Mouse (Mus musculus): Measurements from ENCODE around the gene Fntb. TPM values are rescaled to one million over a fixed set of nuclear protein-coding genes. Genes with fewer than 3 reads are reported as not detected.

Fntb gene
- polyA plus RNA-seq, 1 experiment from 2014 or later, result 46.0 TPM

GRCm38 (mm10) chr12:76798008-76798720 is 32.8 kb downstream of the Fntb start:
- H3K4me1 ChIP-seq (replicated peaks), result no peaks in the 10 kb centered on the region
- WGBS, result 62% methylated on average over 5 of the region's 5 CpGs
- no peak overlapping the region for H3K4me2 ChIP-seq
- H3K27ac ChIP-seq (replicated peaks), result no peak overlapping the region
- H3K27me3 ChIP-seq, result no peaks in the 10 kb centered on the region
- peaks cover 13% of the 10 kb centered on the region; the same call in 1 of the 2 replicates for H3K36me3 ChIP-seq
- no peak overlapping the region for H3K4me3 ChIP-seq
- no peaks in the 10 kb centered on the region for H3K9me3 ChIP-seq
- H3K9ac ChIP-seq, result no peak overlapping the region
- no peak for ATAC-seq (ENCODE audit: low FRiP score, low read depth)

GRCm38 (mm10) chr12:76803028-76803427 is 37.6 kb downstream of the Fntb start:
- no peak overlapping the region for H3K27ac ChIP-seq (replicated peaks)
- H3K4me2 ChIP-seq, result no peak overlapping the region
- no peak overlapping the region for H3K4me3 ChIP-seq
- H3K9ac ChIP-seq, result no peak overlapping the region
- 91% methylated on average over 10 of the region's 10 CpGs for WGBS
- H3K36me3 ChIP-seq, result peaks cover 13% of the 10 kb centered on the region; the same call in 1 of the 2 replicates
- ATAC-seq (ENCODE audit: low FRiP score, low read depth), result no peak
- H3K9me3 ChIP-seq, result no peaks in the 10 kb centered on the region
- H3K27me3 ChIP-seq, result no peaks in the 10 kb centered on the region
- no peaks in the 10 kb centered on the region for H3K4me1 ChIP-seq (replicated peaks)

- Histone ChIP-seq H3K27me3 (no peaks in the 10 kb centered on the region), H3K9ac (no peak overlapping the region), H3K4me3 (no peak overlapping the region), H3K27ac (replicated peaks) (no peak overlapping the region), H3K36me3 (peaks cover 13% of the 10 kb centered on the region; the same call in 1 of the 2 replicates), H3K4me1 (replicated peaks) (no peaks in the 10 kb centered on the region), H3K4me2 (no peak overlapping the region), H3K9me3 (no peaks in the 10 kb centered on the region)
- ATAC-seq (ENCODE audit: low FRiP score, low read depth), result no peak
- WGBS, result 56% methylated on average over 7 of the region's 7 CpGs
Measured at GRCm38 (mm10) chr12:76803700-76804252, 38.4 kb downstream of the Fntb start.

GRCm38 (mm10) chr12:76805056-76805811 is 39.8 kb downstream of the Fntb start:
- Histone ChIP-seq H3K4me1 (replicated peaks) (no peaks in the 10 kb centered on the region), H3K27ac (replicated peaks) (no peak overlapping the region), H3K9ac (no peak overlapping the region), H3K4me3 (no peak overlapping the region), H3K9me3 (no peaks in the 10 kb centered on the region), H3K27me3 (no peaks in the 10 kb centered on the region), H3K4me2 (no peak overlapping the region), H3K36me3 (peaks cover 2% of the 10 kb centered on the region; the same call in 1 of the 2 replicates)
- ATAC-seq (ENCODE audit: low FRiP score, low read depth), result no peak
- WGBS, result 77% methylated on average over 10 of the region's 10 CpGs

GRCm38 (mm10) chr12:76807796-76808195 is 42.4 kb downstream of the Fntb start:
- no peak overlapping the region for H3K27ac ChIP-seq (replicated peaks)
- H3K36me3 ChIP-seq, result peaks cover 4% of the 10 kb centered on the region; the same call in 1 of the 2 replicates
- H3K27me3 ChIP-seq, result no peaks in the 10 kb centered on the region
- H3K4me1 ChIP-seq (replicated peaks), result no peaks in the 10 kb centered on the region
- no peaks in the 10 kb centered on the region for H3K9me3 ChIP-seq
- ATAC-seq (ENCODE audit: low FRiP score, low read depth), result no peak
- H3K4me2 ChIP-seq, result no peak overlapping the region
- no peak overlapping the region for H3K9ac ChIP-seq
- H3K4me3 ChIP-seq, result no peak overlapping the region
- WGBS, result 85% methylated on average over 10 of the region's 10 CpGs

GRCm38 (mm10) chr12:76810491-76810890 is 45.1 kb downstream of the Fntb start:
- Histone ChIP-seq H3K4me1 (replicated peaks) (no peaks in the 10 kb centered on the region), H3K36me3 (peaks cover 4% of the 10 kb centered on the region; the same call in 1 of the 2 replicates), H3K27me3 (no peaks in the 10 kb centered on the region), H3K9ac (no peak overlapping the region), H3K27ac (replicated peaks) (no peak overlapping the region), H3K4me2 (no peak overlapping the region), H3K9me3 (no peaks in the 10 kb centered on the region), H3K4me3 (no peak overlapping the region)
- 94% methylated on average over 5 of the region's 5 CpGs for WGBS
- no peak for ATAC-seq (ENCODE audit: low FRiP score, low read depth)

- Histone ChIP-seq H3K36me3 (peaks cover 4% of the 10 kb centered on the region; the same call in 1 of the 2 replicates), H3K4me2 (no peak overlapping the region), H3K27me3 (no peaks in the 10 kb centered on the region), H3K9me3 (no peaks in the 10 kb centered on the region), H3K9ac (no peak overlapping the region), H3K4me1 (replicated peaks) (no peaks in the 10 kb centered on the region), H3K27ac (replicated peaks) (no peak overlapping the region), H3K4me3 (no peak overlapping the region)
- 93% methylated on average over 4 of the region's 4 CpGs for WGBS
- ATAC-seq (ENCODE audit: low FRiP score, low read depth), result no peak
Measured at GRCm38 (mm10) chr12:76811006-76811405, 45.6 kb downstream of the Fntb start.

- WGBS, result 79% methylated on average over 10 of the region's 10 CpGs
- H3K4me1 ChIP-seq (replicated peaks), result peaks cover 14% of the 10 kb centered on the region
- H3K27me3 ChIP-seq, result no peaks in the 10 kb centered on the region
- H3K4me2 ChIP-seq, result no peak overlapping the region
- H3K36me3 ChIP-seq, result peaks cover 4% of the 10 kb centered on the region; the same call in 1 of the 2 replicates
- ATAC-seq (ENCODE audit: low FRiP score, low read depth), result no peak
- H3K9me3 ChIP-seq, result no peaks in the 10 kb centered on the region
- H3K27ac ChIP-seq (replicated peaks), result no peak overlapping the region
- no peak overlapping the region for H3K9ac ChIP-seq
- H3K4me3 ChIP-seq, result no peak overlapping the region
Measured at GRCm38 (mm10) chr12:76813543-76813942, 48.2 kb downstream of the Fntb start.

- H3K4me3 ChIP-seq, result no peak overlapping the region
- 89% methylated on average over 2 of the region's 2 CpGs for WGBS
- no peaks in the 10 kb centered on the region for H3K9me3 ChIP-seq
- no peaks in the 10 kb centered on the region for H3K27me3 ChIP-seq
- no peak overlapping the region for H3K27ac ChIP-seq (replicated peaks)
- H3K36me3 ChIP-seq, result peaks cover 4% of the 10 kb centered on the region; the same call in 1 of the 2 replicates
- no peak for ATAC-seq (ENCODE audit: low FRiP score, low read depth)
- peaks cover 16% of the 10 kb centered on the region for H3K4me1 ChIP-seq (replicated peaks)
- no peak overlapping the region for H3K9ac ChIP-seq
- H3K4me2 ChIP-seq, result no peak overlapping the region
Measured at GRCm38 (mm10) chr12:76814120-76814519, 48.7 kb downstream of the Fntb start.

GRCm38 (mm10) chr12:76816720-76817119 is 51.3 kb downstream of the Fntb start:
- Histone ChIP-seq H3K36me3 (peaks cover 4% of the 10 kb centered on the region; the same call in 1 of the 2 replicates), H3K4me3 (no peak overlapping the region), H3K9ac (no peak overlapping the region), H3K9me3 (no peaks in the 10 kb centered on the region), H3K4me1 (replicated peaks) (peaks cover 42% of the 10 kb centered on the region), H3K4me2 (no peak overlapping the region), H3K27me3 (no peaks in the 10 kb centered on the region), H3K27ac (replicated peaks) (no peak overlapping the region)
- WGBS, result 60% methylated on average over 4 of the region's 4 CpGs
- ATAC-seq (ENCODE audit: low FRiP score, low read depth), result no peak

GRCm38 (mm10) chr12:76817176-76817575 is 51.8 kb downstream of the Fntb start:
- Histone ChIP-seq H3K9ac (no peak overlapping the region), H3K27ac (replicated peaks) (no peak overlapping the region), H3K9me3 (no peaks in the 10 kb centered on the region), H3K36me3 (peaks cover 4% of the 10 kb centered on the region; the same call in 1 of the 2 replicates), H3K4me2 (no peak overlapping the region), H3K27me3 (no peaks in the 10 kb centered on the region), H3K4me3 (no peak overlapping the region), H3K4me1 (replicated peaks) (peaks cover 44% of the 10 kb centered on the region)
- ATAC-seq (ENCODE audit: low FRiP score, low read depth), result no peak
- WGBS, result 59% methylated on average over 4 of the region's 4 CpGs

- Histone ChIP-seq H3K9me3 (no peaks in the 10 kb centered on the region), H3K9ac (no peak overlapping the region), H3K27ac (replicated peaks) (no peak overlapping the region), H3K4me2 (no peak overlapping the region), H3K4me1 (replicated peaks) (peaks cover 47% of the 10 kb centered on the region), H3K4me3 (no peak overlapping the region), H3K36me3 (no peaks in the 10 kb centered on the region), H3K27me3 (no peaks in the 10 kb centered on the region)
- no peak for ATAC-seq (ENCODE audit: low FRiP score, low read depth)
- 66% methylated on average over 4 of the region's 4 CpGs for WGBS
Measured at GRCm38 (mm10) chr12:76818120-76818519, 52.7 kb downstream of the Fntb start.

All from hindbrain, embryonic 15.5 days (tissue).